Mouse (Mus musculus): Measurements from ENCODE around the gene CK137956.

CK137956 gene

GRCm38 (mm10) chr4:127907151-127907550 is 63.6 kb downstream of the CK137956 start:
- no peak for DNase-seq

GRCm38 (mm10) chr4:127903954-127904353 is 66.8 kb downstream of the CK137956 start:
- DNase-seq = no peak

- no peak for DNase-seq
Observed at GRCm38 (mm10) chr4:127900893-127901456, 69.8 kb downstream of the CK137956 start.

GRCm38 (mm10) chr4:127889071-127889470 is 81.7 kb downstream of the CK137956 start:
- DNase-seq = no peak

- no peak for DNase-seq
Observed at GRCm38 (mm10) chr4:127878966-127879365, 91.8 kb downstream of the CK137956 start.

Data from kidney, adult 11 months (tissue).